Mouse (Mus musculus): ENCODE results near the gene Pttg1ip. TPM values are rescaled to one million over a fixed set of nuclear protein-coding genes. Genes with fewer than 3 reads are reported as not detected.
A peak's percentile ranks its signal among the peaks of the same experiment; 100 is the strongest.

Pttg1ip gene
- polyA plus RNA-seq, 1 experiment from 2014 or later, result 112 TPM

DNA sequence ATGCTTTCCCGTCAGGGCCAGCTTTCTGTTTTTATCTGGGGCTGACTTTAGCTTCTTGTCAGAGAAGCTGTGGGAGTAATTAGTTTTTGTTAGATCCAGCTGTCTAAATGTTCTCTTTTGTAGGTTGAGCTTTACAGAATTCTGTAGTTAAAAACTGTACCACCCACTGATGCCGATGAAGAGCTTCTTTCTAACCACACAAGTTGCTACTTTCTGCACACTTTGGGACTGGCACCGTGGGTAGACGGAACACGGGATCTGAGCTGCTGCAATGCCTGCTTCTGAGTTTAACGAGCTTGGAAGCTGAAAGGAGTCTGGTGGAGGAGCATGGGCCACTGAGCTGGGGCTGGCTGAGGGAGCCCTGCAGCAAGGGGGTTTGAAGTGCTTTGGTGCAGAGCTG, 10.0 kb downstream of the Pttg1ip start:
- DNase-seq (no peak), ATAC-seq (ENCODE audit: insufficient read depth) (no peak)
- WGBS, result 78% methylated on average over 6 of the region's 6 CpGs
- Histone ChIP-seq H3K36me3 (ENCODE audit: insufficient read depth) (peaks cover 88% of the 10 kb centered on the region), H3K4me1 (ENCODE audit: insufficient read depth) (no peaks in the 10 kb centered on the region), H3K4me3 (ENCODE audit: low read depth, low read length) (no peak overlapping the region), H3K27me3 (ENCODE audit: insufficient read depth, low read length) (no peaks in the 10 kb centered on the region), H3K9me3 (ENCODE audit: low read depth, low read length) (no peaks in the 10 kb centered on the region), H3K9ac (no peak overlapping the region), H3K27ac (ENCODE audit: low read depth) (no peak overlapping the region), H3K4me2 (no peak overlapping the region)
- no peak for TF ChIP-seq CTCF (IDR thresholded peaks at IDR 0.05; ENCODE audit: low read depth)

DNA sequence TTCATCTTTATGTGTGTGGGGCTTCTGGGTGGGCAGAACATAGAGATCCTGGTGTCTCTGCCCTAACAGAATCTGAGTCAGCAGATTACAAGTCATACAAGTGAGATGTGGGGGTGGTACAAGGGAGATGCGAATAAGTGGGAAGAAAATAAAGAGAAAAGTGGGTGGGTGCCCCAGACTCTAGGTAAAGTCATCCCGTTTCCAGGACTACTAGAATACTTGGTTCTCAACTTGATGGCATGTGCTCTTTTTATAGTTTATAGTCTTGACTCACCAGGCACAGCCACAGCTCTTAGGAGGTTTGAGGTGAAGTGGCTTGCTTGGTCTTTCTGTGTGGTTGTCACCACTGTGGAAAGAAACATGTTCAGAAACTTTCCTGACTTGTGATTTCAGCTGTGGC, 14.5 kb downstream of the Pttg1ip start:
- Histone ChIP-seq H3K27ac (ENCODE audit: low read depth) (no peak overlapping the region), H3K4me3 (ENCODE audit: low read depth, low read length) (no peak overlapping the region), H3K36me3 (ENCODE audit: insufficient read depth) (peaks cover 74% of the 10 kb centered on the region), H3K9ac (no peak overlapping the region), H3K27me3 (ENCODE audit: insufficient read depth, low read length) (no peaks in the 10 kb centered on the region), H3K4me1 (ENCODE audit: insufficient read depth) (no peaks in the 10 kb centered on the region), H3K4me2 (no peak overlapping the region), H3K9me3 (ENCODE audit: low read depth, low read length) (no peaks in the 10 kb centered on the region)
- no peak for TF ChIP-seq CTCF (IDR thresholded peaks at IDR 0.05; ENCODE audit: low read depth)
- WGBS, result 86% methylated on average over 2 of the region's 2 CpGs
- DNase-seq (no peak), ATAC-seq (ENCODE audit: insufficient read depth) (no peak)

DNA sequence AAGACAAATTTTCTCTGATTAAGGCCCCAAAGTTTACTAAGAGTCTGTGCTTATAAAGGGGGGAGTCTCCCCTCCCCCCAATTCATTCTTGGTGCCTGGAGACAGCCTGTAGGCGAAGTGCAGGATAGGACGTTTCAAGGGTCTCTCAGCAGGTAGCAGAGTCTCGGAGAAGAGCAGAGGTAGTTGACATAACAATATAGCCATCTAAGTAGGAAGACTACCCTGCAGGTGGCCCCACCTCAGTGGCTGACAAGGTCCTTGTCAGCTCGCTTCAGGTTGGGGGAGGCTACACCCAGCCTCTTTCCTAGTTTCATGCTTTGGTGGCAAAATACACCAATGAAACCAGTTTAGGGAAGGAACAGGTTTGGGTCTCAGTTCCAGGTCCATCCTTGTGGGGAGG, 21.5 kb downstream of the Pttg1ip start:
- 62% methylated on average over 4 of the region's 4 CpGs for WGBS
- ATAC-seq (ENCODE audit: insufficient read depth), result no peak
- no peaks in the 10 kb centered on the region for H3K9me3 ChIP-seq (ENCODE audit: low read depth, low read length)

DNA sequence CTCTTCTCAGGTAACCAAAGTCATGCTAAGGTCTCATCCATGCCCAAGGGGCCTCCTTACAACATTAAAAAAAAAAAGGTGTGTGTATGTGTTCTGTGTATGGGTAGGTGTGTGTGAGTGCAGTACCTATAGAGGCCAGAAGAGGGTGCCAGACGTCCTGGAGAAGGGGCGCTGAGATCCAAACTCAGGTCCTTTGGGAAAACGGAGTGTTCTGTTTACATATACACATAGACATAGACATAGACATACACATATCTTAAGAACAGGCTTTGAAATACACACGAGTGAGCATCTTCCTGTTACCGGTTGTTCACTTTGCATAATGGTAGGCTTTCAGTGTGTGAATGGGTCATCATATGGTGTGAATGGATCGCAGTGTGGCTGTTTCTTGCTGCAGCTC, 22.6 kb downstream of the Pttg1ip start:
- Histone ChIP-seq H3K36me3 (ENCODE audit: insufficient read depth) (peaks cover 2% of the 10 kb centered on the region; the same call in 1 of the 2 replicates), H3K4me2 (no peak overlapping the region), H3K9ac (no peak overlapping the region), H3K4me3 (ENCODE audit: low read depth, low read length) (no peak overlapping the region), H3K4me1 (ENCODE audit: insufficient read depth) (peaks cover 12% of the 10 kb centered on the region), H3K27me3 (ENCODE audit: insufficient read depth, low read length) (no peaks in the 10 kb centered on the region), H3K9me3 (ENCODE audit: low read depth, low read length) (no peaks in the 10 kb centered on the region), H3K27ac (ENCODE audit: low read depth) (no peak overlapping the region)
- no peak for DNase-seq
- TF ChIP-seq CTCF (IDR thresholded peaks at IDR 0.05; ENCODE audit: low read depth), result peak; percentile 53
- ATAC-seq (ENCODE audit: insufficient read depth), result no peak
- 94% methylated on average over 6 of the region's 6 CpGs for WGBS

More for the DNA sequence above, 21.5 kb downstream of the Pttg1ip start:
- H3K27ac ChIP-seq (ENCODE audit: low read depth), result no peak overlapping the region
- H3K9ac ChIP-seq, result no peak overlapping the region
- no peak overlapping the region for H3K4me2 ChIP-seq
- peaks cover 12% of the 10 kb centered on the region for H3K4me1 ChIP-seq (ENCODE audit: insufficient read depth)
- DNase-seq, result no peak
- TF ChIP-seq CTCF (IDR thresholded peaks at IDR 0.05; ENCODE audit: low read depth), result no peak
- no peak overlapping the region for H3K4me3 ChIP-seq (ENCODE audit: low read depth, low read length)
- no peaks in the 10 kb centered on the region for H3K27me3 ChIP-seq (ENCODE audit: insufficient read depth, low read length)
- peaks cover 8% of the 10 kb centered on the region for H3K36me3 ChIP-seq (ENCODE audit: insufficient read depth)

DNA sequence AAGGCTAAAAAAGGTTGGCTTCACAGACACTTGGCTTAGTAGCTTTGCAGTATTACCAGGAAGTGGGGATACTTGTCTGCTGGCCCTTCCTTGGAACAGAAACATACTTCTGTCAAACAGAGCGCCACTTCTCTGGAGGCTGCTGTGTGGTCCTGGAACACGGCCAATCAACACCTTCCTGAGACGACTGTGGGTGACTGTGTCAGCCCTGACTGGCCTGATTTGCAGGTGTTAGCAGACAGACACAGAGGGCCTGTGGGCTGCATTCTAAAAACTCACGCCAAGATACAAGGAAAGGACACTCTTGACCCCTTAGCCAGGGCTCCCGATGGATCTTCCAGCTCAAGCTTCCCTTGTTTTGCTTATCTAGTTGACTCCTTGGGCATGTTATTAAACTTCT, 23.4 kb downstream of the Pttg1ip start:
- peaks cover 12% of the 10 kb centered on the region for H3K4me1 ChIP-seq (ENCODE audit: insufficient read depth)
- no peak for TF ChIP-seq CTCF (IDR thresholded peaks at IDR 0.05; ENCODE audit: low read depth)
- no peaks in the 10 kb centered on the region for H3K27me3 ChIP-seq (ENCODE audit: insufficient read depth, low read length)
- H3K9me3 ChIP-seq (ENCODE audit: low read depth, low read length), result no peaks in the 10 kb centered on the region
- WGBS, result 37% methylated on average over 5 of the region's 5 CpGs
- peak; percentile 69 for DNase-seq
- H3K36me3 ChIP-seq (ENCODE audit: insufficient read depth), result peaks cover 5% of the 10 kb centered on the region
- no peak overlapping the region for H3K4me3 ChIP-seq (ENCODE audit: low read depth, low read length)
- H3K27ac ChIP-seq (ENCODE audit: low read depth), result peak overlapping the region; percentile 99
- no peak overlapping the region for H3K9ac ChIP-seq
- peak; percentile 32; the same call in 1 of the 2 replicates for ATAC-seq (ENCODE audit: insufficient read depth)
- no peak overlapping the region for H3K4me2 ChIP-seq

DNA sequence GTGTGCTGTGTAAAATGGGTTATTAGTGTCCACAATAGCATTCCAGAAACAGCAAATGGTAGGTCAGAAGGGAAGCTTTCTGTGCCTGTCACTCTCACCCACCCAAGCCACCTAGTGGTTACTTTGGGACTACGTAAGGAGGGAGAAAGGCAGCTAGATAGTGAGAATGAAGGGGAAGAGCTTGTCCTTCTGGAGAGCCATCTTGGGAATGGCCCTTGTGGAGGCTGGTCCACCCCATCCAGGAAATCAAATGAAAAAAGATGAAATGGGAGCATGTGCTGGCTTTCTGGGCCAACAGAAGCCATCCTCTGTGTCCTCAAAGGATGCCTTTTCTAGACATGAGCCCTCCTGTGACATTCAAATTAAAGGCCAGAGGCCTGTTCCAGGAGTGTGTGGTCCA, 23.8 kb downstream of the Pttg1ip start:
- Histone ChIP-seq H3K27ac (ENCODE audit: low read depth) (peak overlapping the region; percentile 99), H3K4me3 (ENCODE audit: low read depth, low read length) (peak overlapping the region; percentile 77), H3K27me3 (ENCODE audit: insufficient read depth, low read length) (no peaks in the 10 kb centered on the region), H3K4me1 (ENCODE audit: insufficient read depth) (peaks cover 12% of the 10 kb centered on the region), H3K4me2 (peak overlapping the region; percentile 98), H3K9ac (peak overlapping the region; percentile 81), H3K36me3 (ENCODE audit: insufficient read depth) (peaks cover 9% of the 10 kb centered on the region), H3K9me3 (ENCODE audit: low read depth, low read length) (no peaks in the 10 kb centered on the region)
- 33% methylated on average over 1 of the region's 1 CpGs for WGBS
- TF ChIP-seq CTCF (IDR thresholded peaks at IDR 0.05; ENCODE audit: low read depth), result peak; percentile 81
- DNase-seq (peak; percentile 78), ATAC-seq (ENCODE audit: insufficient read depth) (peak; percentile 40)

DNA sequence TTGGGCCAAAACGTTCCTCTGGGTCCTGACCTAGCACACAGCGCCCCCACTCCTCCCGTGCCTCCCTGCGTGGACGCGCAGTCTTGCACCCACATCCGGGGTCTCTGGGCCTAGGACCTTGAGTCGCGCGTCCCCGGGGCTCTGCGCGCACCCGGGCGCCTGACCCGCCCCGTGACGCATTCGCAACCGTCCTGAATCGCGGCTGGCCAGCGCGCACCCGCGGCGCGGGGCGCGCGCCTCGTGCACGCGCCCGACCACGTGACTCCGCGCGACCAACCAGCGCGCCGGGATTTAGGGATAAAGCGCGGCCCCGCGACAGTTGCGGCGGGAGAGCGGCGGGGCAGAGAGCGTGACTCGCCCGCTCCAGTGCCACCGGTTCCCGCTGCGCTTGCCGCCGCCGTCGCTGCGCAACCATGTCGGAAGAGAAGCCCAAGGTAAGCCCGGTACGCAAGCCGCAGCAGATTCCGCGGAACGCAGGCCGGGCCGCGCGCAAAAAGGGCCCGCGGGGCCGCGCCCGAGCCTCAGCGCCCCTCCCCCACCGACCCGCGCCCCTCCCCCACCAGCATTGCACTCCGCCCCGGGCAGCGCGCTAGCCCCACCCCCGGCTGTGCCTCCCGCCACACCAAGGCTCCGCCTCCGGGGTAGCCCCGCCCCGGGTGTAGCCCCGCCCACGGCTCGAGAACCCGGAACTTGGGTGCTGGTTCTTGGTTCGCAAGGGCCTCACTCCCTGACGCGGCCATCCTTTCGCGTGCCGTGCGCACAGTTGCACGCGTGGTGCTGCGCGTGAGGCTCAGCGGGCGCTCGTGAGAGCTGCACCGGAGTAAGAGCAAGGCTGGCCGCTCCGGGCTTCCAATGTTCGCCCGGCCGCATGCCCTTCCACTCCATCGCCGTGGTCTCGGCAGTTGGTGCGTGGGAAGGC, 24.6 kb downstream of the Pttg1ip start, which contains the start of the genes Sumo3 and Gm49325:
Gene Sumo3 (plus strand): TSS at position 190 of the 919 bp plus-strand sequence.
Gene Gm49325 (plus strand): TSS at position 290 of the 919 bp plus-strand sequence.
- Histone ChIP-seq H3K4me1 (ENCODE audit: insufficient read depth) (peaks cover 12% of the 10 kb centered on the region), H3K9ac (peak within 1 kb of the TSS; percentile 81), H3K4me2 (peak within 1 kb of the TSS; percentile 98), H3K27me3 (ENCODE audit: insufficient read depth, low read length) (no peaks in the 10 kb centered on the region), H3K27ac (ENCODE audit: low read depth) (peak within 1 kb of the TSS; percentile 99), H3K36me3 (ENCODE audit: insufficient read depth) (peaks cover 17% of the 10 kb centered on the region), H3K9me3 (ENCODE audit: low read depth, low read length) (no peaks in the 10 kb centered on the region), H3K4me3 (ENCODE audit: low read depth, low read length) (peak within 1 kb of the TSS; percentile 77)
- ATAC-seq (ENCODE audit: insufficient read depth), result peak; percentile 85
- 0 out of 2 replicates have a peak, but pooled peaks have one; percentile 12 for TF ChIP-seq CTCF (IDR thresholded peaks at IDR 0.05; ENCODE audit: low read depth)
- peak; percentile 96 for DNase-seq
- under 1% methylated on average over 102 of the region's 119 CpGs for WGBS

All from lung, embryonic 14.5 days (tissue).